Mouse (Mus musculus): ENCODE measurements at regions not wholly inside any gene's neighbourhood (a gene's known extent, or its start where the extent isn't known, plus 50 kb on each side); places are given as distances from the start of the nearest gene placed in this dataset.

GRCm38 (mm10) chr14:71588694-71589240 is 902.9 kb downstream of the Gm9195 start:
- TF ChIP-seq GATA1 (IDR thresholded peaks at IDR 0.05; ENCODE audit: borderline replicate concordance, low read length) (no peak), FLI1 (IDR thresholded peaks at IDR 0.05; ENCODE audit: low read length) (no peak)

Measured in megakaryocyte, embryonic 14.5 days (primary cell).